Mouse (Mus musculus) hindbrain, embryonic 13.5 days (tissue): ENCODE results near the gene Bag1. TPM values are rescaled to one million over a fixed set of nuclear protein-coding genes. Genes with fewer than 3 reads are reported as not detected.

ENCODE experiments used
- ATAC-seq: fragments of 200-750 bp; cut with Nextera tagmentation; 2 replicates; pipeline ENCODE4 v1.8.0; 2017; ENCODE audit warnings: moderate TSS enrichment; ENCODE audit not compliant: low FRiP score
- H3K27ac ChIP-seq: fragments of 300-500 bp; sonication (generic); 2 replicates; pipeline ENCODE4 v1.5.1; 2015; ENCODE audit warnings: inconsistent platforms, mild to moderate bottlenecking, moderate library complexity
- H3K27me3 ChIP-seq: fragments of 300-500 bp; sonication (generic); 2 replicates; pipeline ENCODE4 v1.6.1; 2015; ENCODE audit warnings: mild to moderate bottlenecking, inconsistent platforms
- H3K36me3 ChIP-seq: fragments of 300-500 bp; sonication (generic); 2 replicates; pipeline ENCODE4 v1.6.1; 2015; ENCODE audit warnings: mild to moderate bottlenecking, inconsistent platforms
- H3K4me1 ChIP-seq: fragments of 300-500 bp; sonication (generic); replicated peaks from 2 replicates; pipeline ENCODE4 v1.6.1; 2015; ENCODE audit warnings: inconsistent platforms
- H3K4me2 ChIP-seq: fragments of 300-500 bp; sonication (generic); 2 replicates; pipeline ENCODE4 v1.6.1; 2015; ENCODE audit warnings: inconsistent platforms, mild to moderate bottlenecking, moderate library complexity
- H3K4me3 ChIP-seq: fragments of 300-500 bp; sonication (generic); 2 replicates; pipeline ENCODE4 v1.5.1; 2015; ENCODE audit warnings: mild to moderate bottlenecking, inconsistent platforms
- H3K9ac ChIP-seq: fragments of 300-500 bp; sonication (generic); 2 replicates; pipeline ENCODE4 v1.6.1; 2015; ENCODE audit warnings: mild to moderate bottlenecking, inconsistent platforms
- H3K9me3 ChIP-seq: fragments of 300-500 bp; sonication (generic); 2 replicates; pipeline ENCODE4 v1.6.1; 2016; ENCODE audit warnings: inconsistent platforms
- WGBS: fragments of 180-500 bp; shearing (Covaris S2); methylation state at CpG from one replicate; pipeline ENCODE4 v1.1.7; 2015; 5-methylcytosine and 5-hydroxymethylcytosine counted together
- polyA plus RNA-seq: library from polyadenylated mRNA; unstranded; fragments of >200 nt; fragmentation: Nextera tagmentation; extraction: Ambion mirVana; gene quantifications from 2 replicates; pipeline ENCODE4 v1.2.1, GENCODE M21; 2015

Bag1 gene
- polyA plus RNA-seq, 1 experiment from 2014 or later = 201 TPM

DNA sequence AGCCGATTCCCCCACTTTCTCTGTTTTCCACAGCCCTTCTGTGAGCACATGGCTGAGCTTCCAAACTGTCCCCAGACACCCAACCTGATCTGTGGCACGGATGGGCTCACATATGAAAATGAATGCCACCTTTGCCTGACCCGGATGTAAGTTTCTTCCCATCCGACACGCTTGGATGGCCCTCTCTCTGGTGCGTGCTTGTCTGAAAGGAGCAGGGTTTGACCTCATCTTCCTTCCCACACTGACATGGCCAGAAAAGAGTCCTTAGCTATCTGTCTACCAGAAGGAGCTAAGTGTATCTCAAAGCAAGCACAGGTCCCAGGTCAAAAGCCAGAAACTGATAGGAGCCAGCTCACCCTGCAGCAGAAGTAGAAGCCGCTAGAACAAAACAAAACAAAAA lies 19.0 kb downstream of the Bag1 start:
- Histone ChIP-seq H3K36me3 (peaks cover 20% of the 10 kb centered on the region), H3K4me2 (no peak overlapping the region), H3K4me3 (no peak overlapping the region), H3K4me1 (no peaks in the 10 kb centered on the region), H3K27me3 (no peaks in the 10 kb centered on the region), H3K9ac (no peak overlapping the region), H3K27ac (no peak overlapping the region), H3K9me3 (no peaks in the 10 kb centered on the region)
- 80% methylated on average over 7 of the region's 7 CpGs for WGBS
- no peak for ATAC-seq

DNA sequence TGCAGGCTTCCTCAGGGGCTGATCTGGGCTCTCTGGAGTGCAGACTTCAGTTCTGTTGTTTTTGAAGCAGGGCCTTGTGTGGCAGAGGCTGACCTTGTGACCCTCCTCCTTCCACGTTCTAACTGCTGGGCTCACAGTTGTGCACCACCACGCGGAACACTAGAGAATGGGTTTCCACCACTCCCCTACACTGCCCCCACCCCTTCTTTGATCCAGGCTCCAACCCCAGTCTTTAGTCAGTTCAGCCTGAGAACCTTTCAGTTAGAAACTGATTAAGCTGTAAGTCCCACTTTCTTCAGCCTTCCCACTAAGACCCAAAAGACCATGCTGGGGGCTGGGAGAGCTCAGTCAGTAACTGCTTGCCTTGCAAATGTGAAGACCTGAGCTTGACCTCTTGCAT lies 22.5 kb downstream of the Bag1 start:
- Histone ChIP-seq H3K4me3 (no peak overlapping the region), H3K4me2 (no peak overlapping the region), H3K27ac (no peak overlapping the region), H3K27me3 (no peaks in the 10 kb centered on the region), H3K9ac (no peak overlapping the region), H3K9me3 (no peaks in the 10 kb centered on the region), H3K36me3 (no peaks in the 10 kb centered on the region), H3K4me1 (no peaks in the 10 kb centered on the region)
- 33% methylated on average over 3 of the region's 3 CpGs for WGBS
- ATAC-seq = no peak

DNA sequence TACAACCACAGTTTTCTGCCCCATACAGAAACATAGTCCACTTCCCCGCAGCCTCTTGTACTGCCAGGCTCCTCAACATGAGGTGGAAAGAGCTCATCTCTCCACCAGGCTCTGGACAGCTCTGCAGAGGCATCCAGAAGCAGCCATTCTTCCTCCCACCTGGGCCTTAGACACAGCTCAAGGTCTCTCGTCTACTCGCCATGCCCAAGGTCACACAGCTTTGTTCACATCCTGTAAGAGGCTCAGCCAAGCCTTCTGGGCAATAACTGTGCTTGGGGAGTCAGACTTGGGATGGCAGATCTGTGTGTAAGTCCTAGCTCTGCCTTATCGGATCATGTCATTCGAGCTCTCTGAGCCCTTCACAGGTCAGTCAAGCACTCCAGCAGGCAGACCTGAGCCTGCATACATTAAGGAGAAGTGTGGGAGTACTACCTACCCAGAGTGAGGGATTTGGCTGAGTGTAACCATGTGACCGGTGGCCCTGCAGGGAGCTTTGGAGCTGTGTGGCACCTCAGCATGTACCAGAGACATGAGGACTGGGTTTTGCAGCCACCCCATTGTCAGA lies 24.9 kb downstream of the Bag1 start:
- WGBS = 85% methylated on average over 6 of the region's 6 CpGs
- no peaks in the 10 kb centered on the region for H3K27me3 ChIP-seq
- no peak for ATAC-seq
- H3K9ac ChIP-seq = no peak overlapping the region
- H3K4me3 ChIP-seq = no peak overlapping the region
- H3K9me3 ChIP-seq = no peaks in the 10 kb centered on the region
- no peaks in the 10 kb centered on the region for H3K4me1 ChIP-seq
- H3K4me2 ChIP-seq = no peak overlapping the region
- H3K27ac ChIP-seq = no peak overlapping the region
- H3K36me3 ChIP-seq = no peaks in the 10 kb centered on the region

DNA sequence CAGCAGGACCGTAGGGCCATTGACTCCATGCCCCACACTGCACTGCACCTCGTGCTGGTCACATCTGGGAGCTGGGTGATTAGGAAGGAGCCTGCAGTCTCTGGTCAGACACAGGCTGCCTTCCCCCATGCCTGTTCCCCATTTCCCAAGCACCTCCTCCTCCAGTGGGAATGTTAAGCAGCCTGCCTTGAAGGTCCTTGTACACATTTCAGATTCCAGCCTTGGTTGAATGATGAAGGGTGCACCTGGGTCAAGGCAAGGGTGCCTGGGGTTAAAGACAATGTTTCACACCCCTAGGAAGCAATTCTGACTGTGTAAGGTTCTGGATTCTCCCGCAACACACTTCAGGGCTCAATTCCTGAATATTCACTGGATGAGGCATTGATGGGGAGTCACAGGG lies 26.8 kb downstream of the Bag1 start:
- Histone ChIP-seq H3K4me2 (no peak overlapping the region), H3K9me3 (no peaks in the 10 kb centered on the region), H3K4me1 (no peaks in the 10 kb centered on the region), H3K4me3 (no peak overlapping the region), H3K9ac (no peak overlapping the region), H3K36me3 (no peaks in the 10 kb centered on the region), H3K27me3 (no peaks in the 10 kb centered on the region), H3K27ac (no peak overlapping the region)
- ATAC-seq = no peak
- 71% methylated on average over 3 of the region's 3 CpGs for WGBS

DNA sequence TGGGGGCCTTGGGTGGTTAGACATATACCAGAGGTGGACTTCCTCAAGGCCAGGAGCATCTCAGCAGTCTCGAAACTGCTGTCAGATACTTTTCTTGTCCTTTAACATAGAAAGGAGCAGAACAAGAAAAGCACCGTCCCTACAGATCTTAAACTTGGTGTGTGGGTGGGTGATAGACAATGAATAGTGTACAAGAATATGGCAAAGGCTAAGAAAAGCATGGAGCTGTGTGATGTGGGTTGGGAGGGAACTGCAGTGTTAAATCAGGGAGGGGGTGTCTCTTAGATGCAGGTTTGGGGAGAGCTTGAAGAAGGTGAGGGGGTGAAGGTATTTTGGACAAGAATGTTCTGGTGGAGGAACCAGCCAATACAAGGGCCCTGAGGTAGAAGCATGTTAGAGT lies 27.5 kb downstream of the Bag1 start:
- Histone ChIP-seq H3K9ac (no peak overlapping the region), H3K27ac (no peak overlapping the region), H3K9me3 (no peaks in the 10 kb centered on the region), H3K4me1 (no peaks in the 10 kb centered on the region), H3K27me3 (no peaks in the 10 kb centered on the region), H3K4me3 (no peak overlapping the region), H3K4me2 (no peak overlapping the region), H3K36me3 (no peaks in the 10 kb centered on the region)
- WGBS = 78% methylated on average over 2 of the region's 2 CpGs
- no peak for ATAC-seq

DNA sequence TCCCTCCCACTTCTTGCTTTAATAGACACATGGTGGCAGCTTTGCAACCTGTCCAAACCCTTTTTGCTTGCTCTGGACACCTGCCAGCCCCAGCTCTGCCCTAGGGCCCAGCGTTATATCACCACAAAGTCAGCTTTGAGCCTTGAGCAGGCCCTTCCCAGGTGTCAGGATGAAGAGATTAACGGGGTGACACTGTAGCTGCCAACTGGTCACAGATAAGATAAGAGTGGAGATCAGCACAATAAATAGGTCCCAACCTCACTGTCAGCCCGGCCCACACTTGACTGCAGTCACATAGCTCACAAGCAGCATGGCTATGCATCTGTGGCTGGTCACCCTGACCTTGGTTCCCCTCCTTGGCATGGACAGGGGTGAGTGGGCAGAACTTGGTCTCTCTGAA lies 28.3 kb downstream of the Bag1 start, which contains the start of gene Spink4:
Spink4 (plus strand) TSS at position 268 of the 400 bp plus-strand sequence.
- Histone ChIP-seq H3K4me2 (no peak within 1 kb of the TSS), H3K9me3 (no peaks in the 10 kb centered on the region), H3K27ac (no peak within 1 kb of the TSS), H3K4me1 (no peaks in the 10 kb centered on the region), H3K4me3 (no peak within 1 kb of the TSS), H3K27me3 (no peaks in the 10 kb centered on the region), H3K36me3 (no peaks in the 10 kb centered on the region), H3K9ac (no peak within 1 kb of the TSS)
- WGBS = 74% methylated on average over 3 of the region's 3 CpGs
- ATAC-seq = no peak

DNA sequence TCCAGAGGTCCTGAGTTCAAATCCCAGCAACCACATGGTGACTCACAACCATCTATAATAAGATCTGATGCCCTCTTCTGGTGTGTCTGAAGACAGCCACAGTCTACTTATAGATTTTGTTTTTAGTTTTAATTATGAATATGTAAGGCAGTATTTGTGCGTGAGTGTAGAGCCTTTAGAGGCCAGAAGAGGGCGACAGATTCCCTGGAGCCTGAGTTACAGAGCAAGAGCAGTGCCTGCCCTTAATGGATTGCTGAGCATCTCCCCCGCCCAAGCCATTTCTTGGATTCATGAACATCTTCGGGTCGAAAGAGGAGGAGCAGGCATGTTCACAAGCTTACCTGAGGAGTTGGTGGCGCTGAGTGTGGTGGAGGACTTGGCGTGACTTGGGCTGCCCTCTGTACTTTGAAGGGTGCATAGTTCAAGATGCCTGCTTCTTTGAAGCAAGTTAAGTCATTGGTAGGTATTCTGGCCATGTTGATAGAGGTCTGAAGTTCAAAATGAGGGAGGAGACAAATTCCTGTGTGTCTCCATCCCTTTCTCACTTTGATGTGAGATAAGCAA lies 31.4 kb downstream of the Bag1 start:
- 90% methylated on average over 7 of the region's 7 CpGs for WGBS
- no peak overlapping the region for H3K4me3 ChIP-seq
- H3K36me3 ChIP-seq = no peaks in the 10 kb centered on the region
- no peaks in the 10 kb centered on the region for H3K27me3 ChIP-seq
- ATAC-seq = no peak
- H3K27ac ChIP-seq = no peak overlapping the region
- H3K9ac ChIP-seq = no peak overlapping the region
- no peak overlapping the region for H3K4me2 ChIP-seq
- H3K9me3 ChIP-seq = no peaks in the 10 kb centered on the region
- no peaks in the 10 kb centered on the region for H3K4me1 ChIP-seq

DNA sequence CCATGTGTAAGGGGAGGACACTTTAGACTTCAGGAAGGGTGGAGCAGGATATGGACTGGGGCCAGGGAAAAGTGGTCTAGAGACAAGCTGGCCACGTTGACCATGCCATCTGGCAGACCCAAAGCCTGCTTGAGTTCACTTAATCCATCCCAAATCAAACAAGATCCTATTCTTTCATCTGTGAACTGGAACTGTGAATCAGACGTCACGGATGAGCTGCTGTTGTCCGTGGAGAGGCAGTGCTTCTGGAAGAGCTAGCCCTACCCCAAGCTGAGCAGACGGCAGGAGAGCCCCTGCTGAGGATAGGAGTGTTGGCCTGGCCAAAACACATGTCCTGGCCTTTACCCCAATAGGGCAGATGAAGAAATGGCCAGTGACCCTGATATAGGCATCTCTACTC lies 32.1 kb downstream of the Bag1 start:
- no peak overlapping the region for H3K27ac ChIP-seq
- ATAC-seq = no peak
- H3K4me1 ChIP-seq = no peaks in the 10 kb centered on the region
- H3K4me3 ChIP-seq = no peak overlapping the region
- no peaks in the 10 kb centered on the region for H3K27me3 ChIP-seq
- no peak overlapping the region for H3K9ac ChIP-seq
- 72% methylated on average over 5 of the region's 5 CpGs for WGBS
- no peaks in the 10 kb centered on the region for H3K36me3 ChIP-seq
- H3K4me2 ChIP-seq = no peak overlapping the region
- H3K9me3 ChIP-seq = no peaks in the 10 kb centered on the region

DNA sequence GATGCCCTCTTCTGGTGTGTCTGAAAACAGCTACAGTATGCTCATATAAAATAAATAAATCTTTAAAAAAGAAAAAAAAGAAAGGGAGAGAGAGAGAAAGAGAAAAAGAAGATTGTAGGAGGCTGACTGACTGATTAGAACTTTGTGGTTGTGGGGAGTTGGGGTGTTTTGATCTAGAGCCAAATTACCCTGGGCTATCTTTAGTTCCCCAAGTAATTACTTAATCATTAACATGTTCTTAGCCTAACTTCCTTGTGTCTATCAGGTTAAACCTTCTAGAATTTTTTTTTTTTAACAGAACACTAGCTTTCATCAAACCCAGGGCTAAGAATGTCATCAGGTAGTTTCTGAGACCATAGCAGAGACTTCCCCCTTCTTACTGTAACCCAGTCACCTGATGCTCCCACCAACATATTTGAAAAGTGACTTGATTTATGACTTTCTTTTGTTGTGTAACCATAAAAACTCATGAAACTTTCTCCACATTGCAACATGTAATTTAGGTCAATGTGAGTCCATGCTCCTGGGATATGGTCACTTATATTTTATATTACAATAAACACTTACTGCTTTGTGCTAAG lies 33.7 kb downstream of the Bag1 start:
- H3K27me3 ChIP-seq = no peaks in the 10 kb centered on the region
- no peaks in the 10 kb centered on the region for H3K4me1 ChIP-seq
- no peaks in the 10 kb centered on the region for H3K36me3 ChIP-seq
- ATAC-seq = no peak
- no peaks in the 10 kb centered on the region for H3K9me3 ChIP-seq
- H3K4me2 ChIP-seq = no peak overlapping the region
- no peak overlapping the region for H3K4me3 ChIP-seq
- no peak overlapping the region for H3K9ac ChIP-seq
- H3K27ac ChIP-seq = no peak overlapping the region

DNA sequence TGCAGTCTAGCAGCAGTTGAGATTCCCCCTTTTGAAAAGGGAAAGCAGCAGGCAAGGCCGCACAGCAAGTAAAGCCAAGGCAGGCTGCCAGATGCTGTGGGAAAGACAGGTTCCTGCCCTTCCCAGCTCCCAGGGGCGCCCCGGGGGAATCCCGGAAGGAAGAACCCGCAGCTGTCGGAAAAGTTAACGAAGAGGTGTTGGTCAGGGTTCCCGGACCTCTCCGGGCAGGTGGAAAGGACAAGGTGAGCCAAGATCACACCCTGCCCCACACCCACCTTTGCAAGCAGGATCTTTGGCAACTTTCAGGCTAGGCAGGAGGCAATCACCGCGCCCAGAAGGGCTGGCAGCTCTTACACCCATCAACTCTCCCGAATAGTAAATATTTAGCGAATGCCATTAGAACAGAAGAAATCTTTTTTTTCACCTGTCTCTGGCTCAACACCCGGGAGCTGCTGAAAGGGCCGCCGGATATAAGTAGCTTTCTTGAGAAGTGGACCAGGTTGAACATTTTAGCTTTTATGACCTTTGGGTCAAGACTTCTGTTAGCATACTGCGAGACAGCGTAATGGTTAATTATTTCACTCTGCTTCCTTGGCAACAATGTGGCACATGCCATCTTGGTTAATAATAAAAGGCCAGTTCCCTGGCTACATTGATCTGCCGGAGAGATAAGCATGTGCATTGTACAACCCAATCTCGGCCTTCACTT lies 39.7 kb downstream of the Bag1 start:
- no peak for ATAC-seq
- Histone ChIP-seq H3K4me1 (peaks cover 5% of the 10 kb centered on the region; the same call in 1 of the 2 replicates), H3K9me3 (no peaks in the 10 kb centered on the region), H3K9ac (no peak overlapping the region), H3K4me3 (no peak overlapping the region), H3K4me2 (no peak overlapping the region), H3K36me3 (no peaks in the 10 kb centered on the region), H3K27ac (no peak overlapping the region), H3K27me3 (no peaks in the 10 kb centered on the region)
- 52% methylated on average over 20 of the region's 20 CpGs for WGBS

DNA sequence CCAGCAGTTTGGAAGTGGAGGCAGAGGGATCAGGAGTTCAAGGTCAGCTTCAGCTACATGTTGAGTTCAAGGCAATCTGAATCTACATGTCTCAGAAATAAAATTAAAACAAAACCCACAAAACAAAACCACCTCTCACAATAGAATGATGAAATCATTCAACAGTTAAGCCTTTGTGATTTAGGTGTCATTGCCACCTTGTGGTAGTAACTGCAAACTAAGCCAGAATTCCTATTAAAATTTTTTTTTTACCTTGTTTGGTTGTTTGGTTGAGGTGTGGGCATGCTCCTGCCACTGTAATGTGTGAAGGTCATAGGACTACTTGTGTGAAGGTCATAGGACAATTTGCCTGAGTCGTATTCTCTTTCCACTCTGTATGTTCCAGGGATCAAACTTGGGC lies 41.8 kb downstream of the Bag1 start:
- H3K9ac ChIP-seq = no peak overlapping the region
- no peak for ATAC-seq
- H3K4me2 ChIP-seq = no peak overlapping the region
- H3K27me3 ChIP-seq = no peaks in the 10 kb centered on the region
- H3K4me1 ChIP-seq = peaks cover 5% of the 10 kb centered on the region; the same call in 1 of the 2 replicates
- no peak overlapping the region for H3K4me3 ChIP-seq
- H3K9me3 ChIP-seq = no peaks in the 10 kb centered on the region
- no peak overlapping the region for H3K27ac ChIP-seq
- H3K36me3 ChIP-seq = no peaks in the 10 kb centered on the region
- 60% methylated on average over 1 of the region's 1 CpGs for WGBS

DNA sequence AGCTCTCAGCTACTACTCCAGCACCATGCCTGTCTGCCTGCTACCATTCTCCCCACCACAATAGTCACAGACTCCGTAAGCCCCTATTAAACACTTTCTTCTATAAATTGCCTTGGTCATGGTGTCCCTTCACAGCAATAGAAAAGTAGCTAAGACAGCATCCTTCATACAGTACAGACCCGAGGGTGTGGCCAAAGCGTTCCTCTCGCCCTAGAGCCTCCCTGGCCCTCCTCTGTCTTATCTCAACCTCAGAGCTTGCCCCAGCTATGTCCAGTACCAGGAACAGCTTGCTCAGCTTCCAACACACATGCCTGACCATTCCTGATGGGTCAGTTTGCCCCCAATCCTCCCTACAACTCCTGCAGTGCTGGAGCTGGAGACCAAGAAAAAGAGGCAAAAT lies 47.5 kb downstream of the Bag1 start:
- Histone ChIP-seq H3K36me3 (no peaks in the 10 kb centered on the region), H3K4me2 (no peak overlapping the region), H3K9me3 (no peaks in the 10 kb centered on the region), H3K27ac (no peak overlapping the region), H3K9ac (no peak overlapping the region), H3K4me3 (no peak overlapping the region), H3K27me3 (no peaks in the 10 kb centered on the region), H3K4me1 (no peaks in the 10 kb centered on the region)
- 93% methylated on average over 4 of the region's 4 CpGs for WGBS
- ATAC-seq = no peak

DNA sequence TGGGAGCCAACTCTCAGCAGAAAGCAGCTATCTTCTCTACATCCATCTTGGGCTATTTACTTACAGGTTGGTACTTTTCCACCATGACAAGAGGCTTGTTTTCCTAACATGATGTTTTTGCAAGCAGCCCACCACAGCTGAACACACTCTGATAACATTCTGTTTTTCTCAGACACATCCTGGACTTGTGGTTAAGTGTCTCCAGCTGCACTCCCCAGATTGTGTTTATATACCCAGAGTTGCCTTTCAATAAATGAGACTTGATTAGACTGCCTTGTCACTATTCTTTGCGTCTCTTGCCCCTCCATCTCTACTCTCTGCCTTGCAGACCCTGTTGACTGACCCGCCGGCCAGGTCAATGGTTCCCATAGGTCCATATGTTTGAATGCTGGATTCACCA lies 48.0 kb downstream of the Bag1 start:
- Histone ChIP-seq H3K4me2 (no peak overlapping the region), H3K36me3 (no peaks in the 10 kb centered on the region), H3K9me3 (no peaks in the 10 kb centered on the region), H3K9ac (no peak overlapping the region), H3K4me3 (no peak overlapping the region), H3K4me1 (no peaks in the 10 kb centered on the region), H3K27me3 (no peaks in the 10 kb centered on the region), H3K27ac (no peak overlapping the region)
- 94% methylated on average over 3 of the region's 3 CpGs for WGBS
- no peak for ATAC-seq
